Mouse (Mus musculus) layer of hippocampus, adult 11-12 months (tissue): ENCODE measurements around the gene Cryaa.

ENCODE experiments used
- DNase-seq: peaks from one replicate; pipeline ENCODE4 v3.0.0; 2022; ENCODE audit warnings: low spot score

Gene Cryaa

GRCm38 (mm10) chr17:31677507-31677906 is at the start of gene Cryaa:
Cryaa (plus strand) TSS chr17:31677807.
- DNase-seq: no peak

GRCm38 (mm10) chr17:31627961-31628360 is 49.6 kb upstream of the Cryaa start:
- no peak for DNase-seq

GRCm38 (mm10) chr17:31631081-31631800 is 46.4 kb upstream of the Cryaa start:
- no peak for DNase-seq

GRCm38 (mm10) chr17:31633007-31633406 is 44.6 kb upstream of the Cryaa start:
- DNase-seq: no peak

- no peak for DNase-seq
These were observed 42.7 kb upstream of the Cryaa start for GRCm38 (mm10) chr17:31634896-31635295.

GRCm38 (mm10) chr17:31635781-31636180 is 41.8 kb upstream of the Cryaa start:
- DNase-seq: no peak

- no peak for DNase-seq
These were observed 41.2 kb upstream of the Cryaa start for GRCm38 (mm10) chr17:31636277-31636941.

GRCm38 (mm10) chr17:31636942-31637811 is 40.4 kb upstream of the Cryaa start, which contains the start of gene Cbs:
Cbs (minus strand) TSS chr17:31637238.
- peak; percentile 71 for DNase-seq

- peak; percentile 44 for DNase-seq
These were observed 39.6 kb upstream of the Cryaa start for GRCm38 (mm10) chr17:31637866-31638570.

- no peak for DNase-seq
These were observed 38.0 kb upstream of the Cryaa start for GRCm38 (mm10) chr17:31639651-31640050.

- DNase-seq: no peak
These were observed 35.3 kb upstream of the Cryaa start for GRCm38 (mm10) chr17:31642331-31642730.

GRCm38 (mm10) chr17:31642913-31643312 is 34.7 kb upstream of the Cryaa start:
- no peak for DNase-seq

GRCm38 (mm10) chr17:31646199-31647002 is 31.2 kb upstream of the Cryaa start:
- no peak for DNase-seq

- no peak for DNase-seq
These were observed 25.5 kb upstream of the Cryaa start for GRCm38 (mm10) chr17:31652152-31652551.

GRCm38 (mm10) chr17:31653277-31653676 is 24.3 kb upstream of the Cryaa start:
- DNase-seq: no peak

- no peak for DNase-seq
These were observed 22.2 kb upstream of the Cryaa start for GRCm38 (mm10) chr17:31655366-31655765.

- DNase-seq: no peak
These were observed 20.9 kb upstream of the Cryaa start for GRCm38 (mm10) chr17:31656682-31657081.

- DNase-seq: no peak
These were observed 20.2 kb upstream of the Cryaa start for GRCm38 (mm10) chr17:31657141-31657983.

GRCm38 (mm10) chr17:31658136-31658467 is 19.5 kb upstream of the Cryaa start:
- peak; percentile 15 for DNase-seq

- DNase-seq: peak; percentile 99
These were observed 19.0 kb upstream of the Cryaa start, which contains the start of gene U2af1 for GRCm38 (mm10) chr17:31658468-31659185. U2af1 (minus strand) TSS chr17:31658892.
